Mouse (Mus musculus): Measurements from ENCODE around the gene Fto.

DNA sequence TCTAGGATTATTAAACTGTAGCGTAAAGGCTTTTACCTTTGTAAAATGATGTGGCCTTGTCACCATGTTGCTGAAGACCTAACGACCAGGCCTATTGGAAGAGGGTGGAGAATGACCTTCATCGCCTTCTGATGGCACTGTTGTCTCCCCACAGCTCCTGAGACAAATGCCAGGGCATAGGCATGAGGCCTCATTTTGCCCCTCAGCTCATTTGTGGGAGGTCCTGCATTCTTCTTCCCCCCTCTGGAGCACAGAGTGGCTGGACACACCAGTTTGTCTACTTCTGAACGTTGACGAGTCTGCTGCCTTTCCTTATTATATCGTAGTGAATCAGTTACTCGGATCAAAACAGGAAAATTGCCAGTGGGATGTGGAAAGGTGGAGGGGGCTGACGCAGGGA lies 26.3 kb downstream of the Fto start:
- TF ChIP-seq CTCF (IDR thresholded peaks at IDR 0.05; ENCODE audit: low read depth) (no peak), EP300 (IDR thresholded peaks at IDR 0.05; ENCODE audit: low read depth) (no peak)

Measured in liver, embryonic 14.5 days (tissue).